Mouse (Mus musculus) T-helper 2 cell (primary cell): ENCODE data around the gene Lamtor5.
"Not testable (repeated sequence)": the region's sequence is repeated elsewhere in the genome, so short reads cannot be mapped to it uniquely, and the experiment has no call there.

Source experiments
- in situ Hi-C: fragments of 300-600 bp; cut with MboI, MseI; formaldehyde crosslinking; loops from one replicate; pipeline ENCODE4 v1.15.1; 2025; ENCODE audit warnings: high pct_unique_total_duplicates

The Lamtor5 gene

DNA sequence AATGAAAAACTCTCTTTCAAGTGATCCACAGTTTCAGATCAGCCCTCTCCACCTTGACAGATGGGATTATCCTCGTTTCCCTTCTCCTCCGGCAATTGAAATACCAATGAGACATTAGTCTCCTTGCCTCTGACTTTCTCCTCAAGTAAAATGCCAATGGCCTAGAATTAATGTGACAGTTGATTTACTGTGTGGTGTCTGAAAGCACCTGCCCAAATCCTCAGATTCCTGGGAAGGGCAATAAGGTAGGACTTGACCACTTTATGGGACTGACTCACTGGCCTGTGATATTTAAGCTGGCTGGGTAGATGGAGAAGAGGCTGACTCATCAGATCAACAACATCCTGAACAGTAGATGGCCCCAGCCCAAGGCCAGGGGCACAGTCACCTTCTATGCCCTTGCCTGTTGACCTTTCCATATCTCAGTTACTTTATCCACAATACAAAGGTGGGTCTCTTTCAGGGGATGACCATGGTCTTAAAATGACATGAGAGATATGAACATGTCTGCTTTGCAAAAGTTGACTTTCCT lies 11.8 kb upstream of the Lamtor5 start:
- in situ Hi-C loops, result no loop called here

DNA sequence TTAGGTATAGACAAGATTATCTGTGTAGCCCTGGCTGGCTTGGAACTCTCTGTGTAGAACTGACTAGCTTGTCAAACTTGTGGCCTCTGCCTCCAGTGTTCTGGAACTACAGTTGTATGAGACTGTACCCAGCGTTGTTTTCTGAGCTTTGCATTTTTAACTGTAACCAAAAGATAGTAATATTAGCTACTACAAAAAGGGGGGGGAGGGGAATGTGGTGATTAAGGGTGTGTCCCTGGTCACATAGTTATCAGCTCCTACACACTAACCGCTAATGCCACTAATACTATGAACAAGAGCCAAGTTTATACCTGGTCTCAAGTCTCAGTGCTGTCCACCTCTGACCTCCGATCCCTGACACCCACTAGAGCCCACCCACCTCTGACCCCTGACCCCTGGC lies 6.2 kb upstream of the Lamtor5 start:
- in situ Hi-C loops, result loop anchor here (5.0 kb wide), 1 partner anchor 175 kb away; no protein-coding TSS in a partner anchor

GRCm38 (mm10) chr3:107273820-107274219 lies 4.8 kb upstream of the Lamtor5 start:
- in situ Hi-C loops, result loop anchor here (5.0 kb wide), 1 partner anchor 177 kb away; no protein-coding TSS in a partner anchor

GRCm38 (mm10) chr3:107275351-107275750 lies 3.3 kb upstream of the Lamtor5 start:
- in situ Hi-C loops, result no loop called here

DNA sequence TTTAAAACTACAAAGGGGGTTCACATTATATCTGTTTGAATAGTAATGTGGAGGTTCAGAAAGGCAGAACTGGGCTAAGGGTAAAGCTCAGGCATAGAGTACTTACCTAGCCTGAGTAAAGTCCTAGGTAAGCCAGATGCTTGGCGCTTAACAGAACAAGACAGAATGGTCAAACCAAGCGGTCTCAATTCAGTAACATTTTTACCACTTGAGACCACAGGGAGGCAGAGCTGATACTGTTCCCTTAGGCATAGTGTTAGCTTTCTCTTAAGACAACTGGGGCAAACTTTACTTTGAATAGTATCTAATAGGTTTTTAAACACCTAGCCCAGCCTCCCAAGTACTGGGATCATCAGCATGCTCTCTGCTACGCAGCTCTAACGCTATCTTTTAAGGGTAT lies 2.7 kb upstream of the Lamtor5 start:
- in situ Hi-C loops, result no loop called here

DNA sequence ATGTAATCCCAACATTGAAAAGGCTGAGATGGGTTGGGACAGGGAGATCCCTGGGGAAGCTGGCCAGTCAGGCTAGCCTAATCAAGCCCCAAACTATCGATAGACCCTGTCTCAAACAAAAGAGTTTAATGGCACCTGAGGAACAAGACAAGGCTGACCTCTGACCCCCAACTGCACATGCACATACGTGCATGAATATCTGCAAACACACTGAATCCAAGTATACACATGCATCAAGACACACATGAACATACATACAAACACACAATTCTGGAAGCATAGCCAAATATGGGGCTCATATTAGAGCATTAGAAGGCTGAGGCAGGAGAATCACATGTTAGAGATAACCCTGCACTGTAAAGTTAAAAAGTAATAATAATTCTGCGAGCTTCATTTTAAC lies 2.0 kb upstream of the Lamtor5 start:
- in situ Hi-C loops, result no loop called here

GRCm38 (mm10) chr3:107286123-107286522 lies 7.5 kb downstream of the Lamtor5 start:
- in situ Hi-C loops, result loop anchor here (10.0 kb wide), 1 partner anchor 1251 kb away; the partner anchor contains the start of gene Chil5

GRCm38 (mm10) chr3:107287346-107287745 lies 8.7 kb downstream of the Lamtor5 start:
- in situ Hi-C loops, result loop anchor here (10.0 kb wide), 1 partner anchor 1253 kb away; the partner anchor contains the start of gene Chil5

DNA sequence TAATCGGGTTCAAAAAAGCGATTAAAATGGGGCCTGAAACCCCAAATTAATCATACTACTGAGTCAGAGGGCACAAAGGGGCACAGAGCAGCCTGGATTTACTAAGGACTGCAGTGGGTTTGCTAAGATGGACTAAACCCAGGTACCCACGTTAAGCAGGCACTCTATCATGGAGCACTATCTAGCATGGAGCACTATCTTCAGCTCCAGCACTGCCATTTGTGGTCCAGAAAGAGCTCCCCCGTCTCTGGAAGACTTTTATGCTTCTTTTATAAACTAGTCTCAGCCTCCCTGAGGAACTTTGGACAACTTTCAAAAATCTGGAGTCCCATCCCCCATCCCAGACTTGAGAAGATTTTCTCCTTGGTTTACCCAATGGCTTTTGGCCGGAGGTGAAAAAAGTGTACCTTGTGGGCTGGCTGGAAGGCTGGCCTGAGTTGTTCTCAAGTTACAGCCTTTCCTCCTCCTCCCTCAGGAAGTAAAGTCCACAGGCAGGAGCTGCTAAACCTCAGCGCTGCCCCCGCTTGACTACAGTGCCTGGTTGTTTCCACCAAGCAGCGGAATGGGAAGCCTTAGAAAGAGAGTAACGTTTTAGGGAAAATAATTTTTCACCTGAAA lies 12.2 kb downstream of the Lamtor5 start, which contains the start of gene Slc16a4:
TSS of gene Slc16a4 (plus strand) at position 467 of the 618 bp plus-strand sequence.
- in situ Hi-C loops, result no loop called here

GRCm38 (mm10) chr3:107295672-107296360 lies 17.2 kb downstream of the Lamtor5 start:
- in situ Hi-C loops, result no loop called here

GRCm38 (mm10) chr3:107296917-107297316 lies 18.3 kb downstream of the Lamtor5 start:
- in situ Hi-C loops, result not testable (repeated sequence)

GRCm38 (mm10) chr3:107317338-107317737 lies 38.7 kb downstream of the Lamtor5 start:
- in situ Hi-C loops, result loop anchor here (10.0 kb wide), 1 partner anchor 1127 kb away; the partner anchor contains the start of gene Sars

GRCm38 (mm10) chr3:107321141-107321540 lies 42.5 kb downstream of the Lamtor5 start:
- in situ Hi-C loops, result no loop called here

DNA sequence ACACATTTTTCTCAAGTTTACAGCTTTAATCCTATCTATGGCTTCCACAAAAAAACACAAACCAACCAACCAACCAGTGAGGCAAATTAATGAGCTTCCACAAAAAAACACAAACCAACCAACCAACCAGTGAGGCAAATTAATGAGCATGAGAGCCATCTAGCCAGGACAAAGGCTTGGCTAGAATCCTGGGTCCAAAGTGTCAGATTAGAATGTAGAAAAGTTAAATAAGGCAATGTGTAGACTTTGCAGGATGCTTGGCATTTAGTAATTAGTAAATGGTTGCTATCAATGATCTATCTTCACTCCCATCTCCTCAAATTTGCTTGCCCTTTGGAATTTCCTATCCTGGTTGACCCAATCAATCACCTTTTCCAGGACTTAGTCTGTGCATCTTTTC lies 43.1 kb downstream of the Lamtor5 start:
- in situ Hi-C loops, result no loop called here

DNA sequence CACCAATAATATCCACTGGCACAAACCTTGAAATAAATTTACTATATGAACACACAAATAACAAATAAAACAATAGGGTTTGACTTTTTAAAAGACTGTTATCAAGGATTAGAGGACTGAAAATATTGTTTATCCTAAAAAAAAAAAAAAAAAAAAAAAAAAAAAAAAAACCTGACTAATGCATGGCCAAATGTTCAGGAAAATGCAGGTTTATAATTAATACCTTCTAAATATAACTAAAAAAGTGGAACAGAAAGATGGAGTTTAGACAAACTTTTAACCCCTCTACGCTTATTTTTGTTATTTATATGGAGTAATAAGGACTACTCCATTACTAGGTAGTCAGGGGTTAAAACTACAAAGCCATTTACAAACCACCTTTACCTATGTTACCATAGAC lies 47.8 kb downstream of the Lamtor5 start:
- in situ Hi-C loops, result no loop called here

- in situ Hi-C loops, result loop anchor here (10.0 kb wide), 1 partner anchor 846 kb away; the partner anchor contains the start of gene Dennd2d
Measured at GRCm38 (mm10) chr3:107330503-107331424, 52.1 kb downstream of the Lamtor5 start.

GRCm38 (mm10) chr3:107331746-107332126 lies 53.1 kb downstream of the Lamtor5 start:
- in situ Hi-C loops, result loop anchor here (10.0 kb wide), 1 partner anchor 847 kb away; the partner anchor contains the start of gene Dennd2d

GRCm38 (mm10) chr3:107332127-107332959 lies 53.7 kb downstream of the Lamtor5 start:
- in situ Hi-C loops, result loop anchor here (10.0 kb wide), 1 partner anchor 848 kb away; the partner anchor contains the start of gene Dennd2d

GRCm38 (mm10) chr3:107332960-107333380 lies 54.3 kb downstream of the Lamtor5 start:
- in situ Hi-C loops, result loop anchor here (10.0 kb wide), 1 partner anchor 848 kb away; the partner anchor contains the start of gene Dennd2d
